Mouse (Mus musculus) embryonic fibroblast, embryonic 13.5 days (primary cell): ENCODE data around the gene Eif2s3x.

ENCODE experiments used
- CTCF ChIP-seq: IDR thresholded peaks from 2 replicates; pipeline ENCODE4 v1.5.1; 2011; ENCODE audit warnings: mild to moderate bottlenecking, control low read depth, low read length, moderate library complexity, borderline replicate concordance; ENCODE audit not compliant: insufficient read depth
- POLR2A ChIP-seq: IDR thresholded peaks from 2 replicates; pipeline ENCODE4 v1.6.1; 2011; ENCODE audit warnings: low read depth, mild to moderate bottlenecking, control low read depth, low read length, moderate library complexity

DNA sequence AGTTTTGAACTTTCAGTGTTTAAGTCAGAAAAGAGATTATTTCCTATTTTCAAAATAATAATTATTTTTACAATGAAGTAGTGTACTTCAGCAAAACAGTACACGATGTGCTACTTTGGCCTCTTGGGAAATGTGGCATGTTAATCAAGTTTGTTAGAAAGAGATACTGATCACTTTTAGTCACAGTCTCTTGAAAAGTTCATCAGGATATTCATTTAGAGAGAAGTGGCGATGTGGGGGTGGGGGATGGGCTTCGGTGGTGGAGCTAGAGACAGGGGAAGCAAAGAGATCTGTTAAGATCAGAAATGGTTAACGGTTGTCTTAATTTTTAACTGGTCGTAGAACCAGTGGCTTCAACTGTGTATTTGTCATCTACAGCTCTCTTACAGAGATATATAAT lies 20.8 kb upstream of the Eif2s3x start:
- TF ChIP-seq CTCF (no peak), POLR2A (no peak)
